Mouse (Mus musculus) adrenal gland, adult 8-10 months (tissue): ENCODE measurements around the gene Lman2l. TPM values are rescaled to one million over a fixed set of nuclear protein-coding genes. Genes with fewer than 3 reads are reported as not detected.

Source experiments
- total RNA-seq, 4 experiments: library from RNA; stranded (reverse); gene quantifications; 2 replicates each; pipeline ENCODE4 v1.2.4; 2022

The Lman2l gene
- total RNA-seq, 4 experiments from 2014 or later: 43.0 to 59.8 (median 46.6) TPM

Other genes with a start within 250 kb of the Lman2l start
- gene Uggt1, start 200.6 kb downstream of the Lman2l start, total RNA-seq: 10 to 100 TPM; 50.9 to 64.5 (median 54.8) TPM
- gene Neurl3, start 170.6 kb downstream of the Lman2l start, total RNA-seq: 10 to 100 TPM in 2 of 4 experiments, 1 to 10 TPM in 2; 7.6 to 12.1 (median 10.1) TPM
- 1 to 10 TPM; 4.0 to 6.3 (median 4.9) TPM for gene Arid5a, start 137.5 kb downstream of the Lman2l start, total RNA-seq
- 100 to 1,000 TPM in 3 of 4 experiments, 10 to 100 TPM in 1; 86.5 to 139 (median 135) TPM for gene Kansl3, start 76.1 kb downstream of the Lman2l start, total RNA-seq
- 1 to 10 TPM in 2 of 4 experiments, not detected in 2; 1.3 to 1.6 TPM for gene Fer1l5, start 73.0 kb downstream of the Lman2l start, total RNA-seq
- gene Cnnm4, start 26.3 kb upstream of the Lman2l start, total RNA-seq: 1 to 10 TPM; 4.1 to 6.2 (median 5.1) TPM
- 10 to 100 TPM; 41.4 to 45.3 (median 42.6) TPM for gene Cnnm3, start 66.6 kb upstream of the Lman2l start, total RNA-seq
- gene Ankrd23, start 91.6 kb upstream of the Lman2l start, total RNA-seq: 10 to 100 TPM in 2 of 4 experiments, 1 to 10 TPM in 2; 6.8 to 18.1 (median 11.3) TPM
- not detected for gene Gm42417, start 94.2 kb upstream of the Lman2l start, total RNA-seq
- gene Ankrd39, start 102.2 kb upstream of the Lman2l start, total RNA-seq: 10 to 100 TPM; 15.4 to 26.8 (median 18.7) TPM
- 10 to 100 TPM; 16.6 to 28.0 (median 23.4) TPM for gene Sema4c, start 113.1 kb upstream of the Lman2l start, total RNA-seq
- gene Fam178b, start 237.9 kb upstream of the Lman2l start, total RNA-seq: 1 to 10 TPM in 1 of 4 experiments, under 1 TPM in 2, not detected in 1; 0.52 to 1.4 (median 0.59) TPM
- gene Cox5b, start 246.2 kb upstream of the Lman2l start, total RNA-seq: 100 to 1,000 TPM; 436 to 646 (median 493) TPM